8 mouse cellular contexts compared by ENCODE assay signal in genomic region chr2:30171997-30172382, GRCm38 (mm10). TPM values are rescaled to one million over a fixed set of nuclear protein-coding genes. Genes with fewer than 3 reads are reported as not detected.
DNase-seq lines count a peak whose midpoint lies in the region; ATAC-seq lines count a peak whose summit lies in the region.

No protein-coding gene starts in this region.

- H3K4me3 ChIP-seq in limb, embryonic 13.5 days = peak overlapping the region; percentile 69
- H3K4me3 ChIP-seq in stomach, embryonic 15.5 days (replicated peaks) = peak overlapping the region; percentile 68

- H3K36me3 ChIP-seq in limb, embryonic 13.5 days = peaks cover 47% of the 10 kb centered on the region
- H3K36me3 ChIP-seq in stomach, embryonic 15.5 days = peaks cover 40% of the 10 kb centered on the region

- H3K27ac ChIP-seq in limb, embryonic 13.5 days = peak overlapping the region; percentile 87; the same call in 1 of the 2 replicates
- peak overlapping the region; percentile 84 for H3K27ac ChIP-seq in stomach, embryonic 15.5 days

- DNase-seq in adrenal gland, postnatal 36 days = peak; percentile 24 to 43
- no peak for DNase-seq in adrenal gland, postnatal 10 days
- peak; percentile 17 for DNase-seq in retina, embryonic 14.5 days (ENCODE audit: low spot score)
- DNase-seq in retina, postnatal 1 day = no peak
- DNase-seq in layer of hippocampus, adult 8-10 months (ENCODE audit: low spot score in 2 of 2) = no peak
- no peak for DNase-seq in spleen, postnatal 4 days (ENCODE audit: low spot score in 2 of 2)

- H3K9ac ChIP-seq in limb, embryonic 13.5 days = peak overlapping the region; percentile 77
- H3K9ac ChIP-seq in stomach, embryonic 15.5 days = peak overlapping the region; percentile 50

- no peak for ATAC-seq in limb, embryonic 13.5 days (ENCODE audit: low FRiP score, low read depth)
- 0 out of 2 replicates have a peak, but pooled peaks have one; percentile 3 for ATAC-seq in stomach, embryonic 15.5 days (ENCODE audit: insufficient read depth, low FRiP score, low read depth)

- peaks cover 7% of the 10 kb centered on the region for H3K9me3 ChIP-seq in limb, embryonic 13.5 days
- H3K9me3 ChIP-seq in stomach, embryonic 15.5 days = no peaks in the 10 kb centered on the region

- WGBS in limb, embryonic 13.5 days = 1% methylated on average over 19 of the region's 19 CpGs
- 1% methylated on average over 19 of the region's 19 CpGs for WGBS in stomach, embryonic 15.5 days

- H3K27me3 ChIP-seq in limb, embryonic 13.5 days = no peaks in the 10 kb centered on the region
- no peaks in the 10 kb centered on the region for H3K27me3 ChIP-seq in stomach, embryonic 15.5 days (replicated peaks)

- H3K4me2 ChIP-seq in limb, embryonic 13.5 days (replicated peaks) = peak overlapping the region; percentile 92
- peak overlapping the region; percentile 94 for H3K4me2 ChIP-seq in stomach, embryonic 15.5 days

- peaks cover 14% of the 10 kb centered on the region for H3K4me1 ChIP-seq in limb, embryonic 13.5 days
- peaks cover 11% of the 10 kb centered on the region for H3K4me1 ChIP-seq in stomach, embryonic 15.5 days

RNA-seq across cellular contexts. Expression of gene Endog, which starts 0.7 kb away (rescaled TPM):
- 10 to 100 TPM; 33.0 to 44.2 TPM for total RNA-seq in adrenal gland, postnatal 36 days (2021)
- 10 to 100 TPM; 55.6 to 58.2 TPM for total RNA-seq in adrenal gland, postnatal 10 days (2021)
- polyA plus RNA-seq in limb, embryonic 13.5 days (2015; fragmentation: Nextera tagmentation; extraction: Ambion mirVana) = 17.2 and 19.2 TPM in 2 replicates
- 28.8 and 31.5 TPM in 2 replicates for polyA plus RNA-seq in stomach, embryonic 15.5 days (2015; fragmentation: Nextera tagmentation; extraction: Ambion mirVana)
- 10 to 100 TPM; 18.7 to 28.3 (median 21.4) TPM for total RNA-seq in layer of hippocampus, adult 8-10 months (2022)

RNA-seq across cellular contexts. Expression of gene Spout1, which starts 6.3 kb away (rescaled TPM):
- 10 to 100 TPM; 22.4 to 26.0 TPM for total RNA-seq in adrenal gland, postnatal 36 days (2021)
- total RNA-seq in adrenal gland, postnatal 10 days (2021) = 10 to 100 TPM; 18.1 TPM
- polyA plus RNA-seq in limb, embryonic 13.5 days (2015; fragmentation: Nextera tagmentation; extraction: Ambion mirVana) = 87.8 and 96.7 TPM in 2 replicates
- polyA plus RNA-seq in stomach, embryonic 15.5 days (2015; fragmentation: Nextera tagmentation; extraction: Ambion mirVana) = 56.7 and 62.9 TPM in 2 replicates
- 10 to 100 TPM; 32.9 to 40.2 (median 35.2) TPM for total RNA-seq in layer of hippocampus, adult 8-10 months (2022)

RNA-seq across cellular contexts. Expression of gene Kyat1, which starts 33.7 kb away (rescaled TPM):
- total RNA-seq in adrenal gland, postnatal 36 days (2021) = 10 to 100 TPM; 20.7 to 28.2 TPM
- 10 to 100 TPM; 27.4 to 27.9 TPM for total RNA-seq in adrenal gland, postnatal 10 days (2021)
- 7.8 and 8.1 TPM in 2 replicates for polyA plus RNA-seq in limb, embryonic 13.5 days (2015; fragmentation: Nextera tagmentation; extraction: Ambion mirVana)
- polyA plus RNA-seq in stomach, embryonic 15.5 days (2015; fragmentation: Nextera tagmentation; extraction: Ambion mirVana) = 16.2 and 17.4 TPM in 2 replicates
- 10 to 100 TPM; 15.6 to 19.9 (median 16.9) TPM for total RNA-seq in layer of hippocampus, adult 8-10 months (2022)

RNA-seq across cellular contexts. Expression of gene Tbc1d13, which starts 38.4 kb away (rescaled TPM):
- 10 to 100 TPM; 49.3 to 56.3 TPM for total RNA-seq in adrenal gland, postnatal 36 days (2021)
- total RNA-seq in adrenal gland, postnatal 10 days (2021) = 10 to 100 TPM; 47.2 to 64.0 TPM
- polyA plus RNA-seq in limb, embryonic 13.5 days (2015; fragmentation: Nextera tagmentation; extraction: Ambion mirVana) = 10.1 and 10.7 TPM in 2 replicates
- polyA plus RNA-seq in stomach, embryonic 15.5 days (2015; fragmentation: Nextera tagmentation; extraction: Ambion mirVana) = 6.4 and 9.1 TPM in 2 replicates
- 10 to 100 TPM; 49.6 to 61.9 (median 58.5) TPM for total RNA-seq in layer of hippocampus, adult 8-10 months (2022)

RNA-seq across cellular contexts. Expression of gene Zer1, which starts 47.6 kb away (rescaled TPM):
- total RNA-seq in adrenal gland, postnatal 36 days (2021) = 10 to 100 TPM; 32.0 to 40.7 TPM
- 10 to 100 TPM; 29.9 to 45.4 TPM for total RNA-seq in adrenal gland, postnatal 10 days (2021)
- 11.2 and 12.5 TPM in 2 replicates for polyA plus RNA-seq in limb, embryonic 13.5 days (2015; fragmentation: Nextera tagmentation; extraction: Ambion mirVana)
- polyA plus RNA-seq in stomach, embryonic 15.5 days (2015; fragmentation: Nextera tagmentation; extraction: Ambion mirVana) = 7.0 and 7.1 TPM in 2 replicates
- 100 to 1,000 TPM; 173 to 203 (median 195) TPM for total RNA-seq in layer of hippocampus, adult 8-10 months (2022)

Comparison
In these comparisons a context has a peak if more than half of its experiments do, and no peak if none do; other contexts are left out.
1. DNase-seq: peak in adrenal gland, postnatal 36 days (2 of 2) and retina, embryonic 14.5 days (single experiment); none in adrenal gland, postnatal 10 days (single experiment), retina, postnatal 1 day (single experiment), layer of hippocampus, adult 8-10 months (0 of 2) and spleen, postnatal 4 days (0 of 2).